Mouse (Mus musculus) macrophage (primary cell): ENCODE data around the gene Gcsam. TPM values are rescaled to one million over a fixed set of nuclear protein-coding genes. Genes with fewer than 3 reads are reported as not detected.

Source experiments
- H3K27ac ChIP-seq: fragments of 350-480 bp; formaldehyde crosslinking; 2 replicates; pipeline ENCODE4 v1.9.0; 2021
- H3K36me3 ChIP-seq: fragments of 350-480 bp; formaldehyde crosslinking; 2 replicates; pipeline ENCODE4 v1.9.0; 2021; ENCODE audit errors: inconsistent target
- H3K4me3 ChIP-seq: fragments of 350-480 bp; formaldehyde crosslinking; 2 replicates; pipeline ENCODE4 v1.9.0; 2021; ENCODE audit errors: inconsistent target
- H3K79me2 ChIP-seq: fragments of 350-480 bp; formaldehyde crosslinking; 2 replicates; pipeline ENCODE4 v1.9.0; 2021; ENCODE audit errors: inconsistent target
- WGBS: methylation state at CpG from one replicate; pipeline ENCODE4 v1.1.7; 2026; ENCODE audit warnings: inconsistent platforms; ENCODE audit not compliant: missing documents; 5-methylcytosine and 5-hydroxymethylcytosine counted together
- polyA plus RNA-seq: library from polyadenylated mRNA; stranded (reverse); fragments of 250-400 nt; gene quantifications from 3 replicates; pipeline ENCODE4 v1.2.4, GENCODE M21; 2018; ENCODE audit warnings: inconsistent platforms

Gcsam gene
- polyA plus RNA-seq, 1 experiment from 2014 or later: 0.19 TPM

DNA sequence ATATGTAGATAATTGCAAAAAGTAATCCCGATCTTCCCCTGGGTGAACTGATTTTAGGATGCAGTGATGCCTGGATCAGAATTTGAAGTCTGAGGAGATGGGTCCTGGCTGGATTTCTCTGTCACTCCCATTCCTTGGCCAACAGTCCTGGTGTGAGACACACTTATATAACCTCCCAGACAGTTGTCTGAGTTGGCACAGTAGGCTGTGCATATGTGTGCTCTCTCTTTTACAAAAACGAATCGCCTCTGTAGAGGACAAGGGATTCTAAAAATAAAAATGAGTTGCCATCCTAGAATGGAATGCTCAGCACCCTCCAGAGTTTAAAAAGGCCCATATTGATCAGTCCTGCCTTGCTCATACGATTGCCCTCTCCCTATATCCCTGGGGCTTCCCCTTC is 49.4 kb downstream of the Gcsam start:
- H3K79me2 ChIP-seq: no peaks in the 10 kb centered on the region
- H3K27ac ChIP-seq: no peak overlapping the region
- WGBS: 90% methylated on average over 4 of the region's 4 CpGs
- no peak overlapping the region for H3K4me3 ChIP-seq
- no peaks in the 10 kb centered on the region for H3K36me3 ChIP-seq

DNA sequence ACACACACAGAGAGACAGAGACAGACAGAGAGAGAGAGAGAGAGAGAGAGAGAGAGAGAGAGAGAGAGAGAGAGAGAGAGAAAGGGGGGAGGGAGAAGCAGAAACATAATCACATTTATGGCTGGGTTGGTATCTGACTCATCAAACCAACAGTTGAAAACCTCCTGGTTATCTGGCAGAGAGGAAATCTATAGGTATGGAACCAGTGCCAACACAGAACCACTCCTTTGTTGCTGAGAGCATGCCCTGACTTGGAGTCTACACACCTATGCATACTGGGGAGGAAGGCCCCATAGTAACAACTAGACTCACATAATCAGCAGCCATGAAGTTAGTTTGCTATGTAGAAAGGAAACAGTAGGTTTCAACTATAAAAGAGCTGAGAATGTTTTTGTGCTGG is 52.2 kb downstream of the Gcsam start:
- H3K36me3 ChIP-seq: no peaks in the 10 kb centered on the region
- H3K4me3 ChIP-seq: no peak overlapping the region
- H3K79me2 ChIP-seq: no peaks in the 10 kb centered on the region
- H3K27ac ChIP-seq: no peak overlapping the region

DNA sequence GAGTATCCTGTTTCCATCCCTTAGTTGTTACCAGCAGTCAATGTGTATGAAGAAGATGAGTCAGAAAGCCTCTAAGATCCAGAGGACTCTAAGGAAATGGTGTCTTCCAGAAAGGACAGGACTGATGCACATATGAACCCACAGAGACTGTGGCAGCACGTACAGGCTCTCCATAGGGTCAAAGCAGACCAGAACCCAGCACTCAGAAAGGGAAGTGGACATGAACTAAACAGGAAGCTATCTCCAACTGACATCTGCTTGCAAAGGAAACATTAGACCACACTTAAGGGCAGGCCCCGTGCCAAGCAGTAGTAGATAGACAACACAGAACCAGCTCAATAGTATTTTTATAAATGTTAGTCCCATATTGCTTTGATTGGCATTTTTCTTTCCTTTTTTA is 56.0 kb downstream of the Gcsam start:
- no peaks in the 10 kb centered on the region for H3K36me3 ChIP-seq
- 3% methylated on average over 2 of the region's 2 CpGs for WGBS
- H3K27ac ChIP-seq: peak overlapping the region; percentile 35
- H3K79me2 ChIP-seq: no peaks in the 10 kb centered on the region
- no peak overlapping the region for H3K4me3 ChIP-seq

DNA sequence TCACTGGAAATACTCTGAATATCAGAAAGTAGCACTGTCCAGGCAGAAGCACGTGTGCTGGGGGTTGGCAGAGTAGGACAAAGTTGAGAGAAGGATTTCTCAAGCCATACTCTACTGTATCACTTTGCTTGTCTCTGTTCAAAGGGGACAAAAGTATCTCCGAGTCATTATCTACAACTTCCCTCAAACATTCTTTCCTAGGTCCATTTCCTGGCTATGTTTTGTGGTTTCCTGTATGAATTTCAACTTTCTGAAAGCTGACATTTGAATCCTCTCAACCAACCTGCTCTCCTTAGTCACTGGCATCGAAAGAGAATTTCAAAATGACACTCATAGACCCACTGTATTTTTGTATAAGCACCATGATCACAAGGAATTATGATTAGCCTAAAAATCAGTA is 58.0 kb downstream of the Gcsam start:
- Histone ChIP-seq H3K27ac (peak overlapping the region; percentile 21; the same call in 1 of the 2 replicates), H3K79me2 (no peaks in the 10 kb centered on the region), H3K36me3 (no peaks in the 10 kb centered on the region), H3K4me3 (no peak overlapping the region)
- WGBS: 6% methylated on average over 3 of the region's 3 CpGs

DNA sequence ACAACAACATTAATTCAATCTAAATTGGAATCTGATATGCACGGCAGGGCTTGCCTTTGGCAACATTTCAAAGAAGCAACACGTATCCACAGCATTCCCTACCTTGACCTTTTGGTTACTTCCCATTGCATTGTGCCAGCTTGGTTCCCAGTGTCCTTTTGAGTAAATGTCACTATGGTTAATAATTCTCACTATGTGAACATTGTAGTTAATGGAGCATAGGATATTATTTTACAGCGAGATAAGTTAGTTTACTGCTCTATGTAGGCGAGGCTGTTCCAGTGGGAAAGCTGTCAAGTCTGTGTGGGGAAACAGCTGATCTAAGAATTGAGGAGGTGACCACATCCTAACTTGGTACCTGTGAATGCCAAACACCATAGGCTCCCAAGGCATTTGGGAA is 59.8 kb downstream of the Gcsam start:
- H3K36me3 ChIP-seq: no peaks in the 10 kb centered on the region
- 96% methylated on average over 4 of the region's 4 CpGs for WGBS
- no peaks in the 10 kb centered on the region for H3K79me2 ChIP-seq
- no peak overlapping the region for H3K4me3 ChIP-seq
- H3K27ac ChIP-seq: no peak overlapping the region

Other genes starting within 250 kb of the Gcsam start
- 2.0 to 8.2 TPM (median 3.1 TPM) in 3 replicates for gene Cd200, start 201.3 kb upstream of the Gcsam start, polyA plus RNA-seq
- not detected in 3 replicates for gene Gm609, start 117.4 kb upstream of the Gcsam start, polyA plus RNA-seq
- not detected in 3 replicates for gene Gm17783, start 78.3 kb upstream of the Gcsam start, polyA plus RNA-seq
- gene Slc9c1, start 75.1 kb upstream of the Gcsam start, polyA plus RNA-seq: not detected in 3 replicates
- not detected in 3 replicates for gene BC016579, start 43.7 kb downstream of the Gcsam start, polyA plus RNA-seq
- not detected in 3 replicates for gene Tmprss7, start 83.3 kb downstream of the Gcsam start, polyA plus RNA-seq
- gene Tagln3, start 114.2 kb downstream of the Gcsam start, polyA plus RNA-seq: 0.16 to 0.25 TPM in 2 of 3 replicates, not detected in the other
- 8.4 to 12.0 TPM (median 8.6 TPM) in 3 replicates for gene Abhd10, start 132.6 kb downstream of the Gcsam start, polyA plus RNA-seq